Mouse (Mus musculus) heart, embryonic 13.5 days (tissue): ENCODE data around the gene Sec1. TPM values are rescaled to one million over a fixed set of nuclear protein-coding genes. Genes with fewer than 3 reads are reported as not detected.
A peak's percentile ranks its signal among the peaks of the same experiment; 100 is the strongest.

ENCODE experiments used
- ATAC-seq: fragments of 200-750 bp; cut with Nextera tagmentation; 2 replicates; pipeline ENCODE4 v1.8.0; 2017; ENCODE audit warnings: moderate TSS enrichment; ENCODE audit not compliant: insufficient number of reproducible peaks, low FRiP score, low TSS enrichment; ENCODE audit errors: extremely low read depth
- H3K27ac ChIP-seq: fragments of 300-500 bp; sonication (generic); replicated peaks from 2 replicates; pipeline ENCODE4 v1.5.1; 2015; ENCODE audit warnings: moderate library complexity, mild to moderate bottlenecking, inconsistent platforms
- H3K27me3 ChIP-seq: fragments of 300-500 bp; sonication (generic); replicated peaks from 2 replicates; pipeline ENCODE4 v1.6.1; 2015; ENCODE audit warnings: mild to moderate bottlenecking, inconsistent platforms
- H3K36me3 ChIP-seq: fragments of 300-500 bp; sonication (generic); 2 replicates; pipeline ENCODE4 v1.6.1; 2015; ENCODE audit warnings: mild to moderate bottlenecking, inconsistent platforms
- H3K4me1 ChIP-seq: fragments of 300-500 bp; sonication (generic); 2 replicates; pipeline ENCODE4 v1.6.1; 2015; ENCODE audit warnings: inconsistent platforms
- H3K4me2 ChIP-seq: fragments of 300-500 bp; sonication (generic); 2 replicates; pipeline ENCODE4 v1.6.1; 2015; ENCODE audit warnings: inconsistent platforms, mild to moderate bottlenecking, moderate library complexity
- H3K4me3 ChIP-seq: fragments of 300-500 bp; sonication (generic); 2 replicates; pipeline ENCODE4 v1.5.1; 2015; ENCODE audit warnings: moderate library complexity, mild to moderate bottlenecking, inconsistent platforms
- H3K9ac ChIP-seq: fragments of 300-500 bp; sonication (generic); 2 replicates; pipeline ENCODE4 v1.6.1; 2015; ENCODE audit warnings: inconsistent platforms, mild to moderate bottlenecking, moderate library complexity
- H3K9me3 ChIP-seq: fragments of 300-500 bp; sonication (generic); 2 replicates; pipeline ENCODE4 v1.6.1; 2016; ENCODE audit warnings: inconsistent platforms
- WGBS: fragments of 180-500 bp; shearing (Covaris S2); methylation state at CpG from one replicate; pipeline ENCODE4 v1.1.7; 2015; ENCODE audit warnings: mixed read lengths; 5-methylcytosine and 5-hydroxymethylcytosine counted together
- polyA plus RNA-seq: library from polyadenylated mRNA; unstranded; fragments of >200 nt; fragmentation: Nextera tagmentation; extraction: Ambion mirVana; gene quantifications from 2 replicates; pipeline ENCODE4 v1.2.1, GENCODE M21; 2015

Gene Sec1
- polyA plus RNA-seq, 1 experiment from 2014 or later = 0.29 TPM

DNA sequence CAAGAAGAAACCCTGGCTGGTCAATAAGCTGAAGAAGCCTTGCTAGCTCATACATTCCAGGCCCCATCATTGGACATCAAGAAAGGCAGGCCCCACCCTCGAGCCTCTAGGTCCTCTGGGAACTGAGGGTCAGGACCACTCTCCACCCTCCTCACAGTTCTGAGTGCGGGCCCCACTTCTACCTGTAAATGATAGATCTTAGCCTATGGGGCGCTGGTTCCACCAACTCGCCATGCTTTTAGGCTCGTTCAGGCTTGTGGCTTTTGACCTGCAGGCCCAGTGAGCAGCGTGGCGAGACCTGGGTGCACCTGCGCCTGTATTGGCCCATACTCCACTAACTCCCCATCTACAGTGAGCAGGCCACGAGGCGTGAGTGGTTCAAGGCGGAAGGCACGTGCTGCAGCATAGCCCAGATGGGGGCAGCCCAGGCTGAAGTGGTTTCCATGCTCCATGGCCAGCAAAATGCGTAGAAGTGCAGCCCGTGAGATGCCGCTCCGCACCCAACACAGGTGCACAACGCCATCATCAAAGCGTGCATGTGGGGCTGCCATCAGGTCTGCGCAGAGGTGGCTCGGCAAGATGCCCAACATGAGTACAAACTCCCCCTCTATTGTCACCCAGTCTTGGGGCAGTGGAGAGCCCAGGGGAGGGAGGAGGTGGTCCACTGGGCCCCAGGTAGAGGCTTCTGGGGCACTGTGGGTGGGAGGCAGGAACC, 16.4 kb upstream of the Sec1 start:
- 89% methylated on average over 20 of the region's 20 CpGs for WGBS
- Histone ChIP-seq H3K9me3 (no peaks in the 10 kb centered on the region), H3K27me3 (no peaks in the 10 kb centered on the region), H3K36me3 (peaks cover 41% of the 10 kb centered on the region), H3K4me1 (peaks cover 51% of the 10 kb centered on the region), H3K4me2 (no peak overlapping the region), H3K27ac (no peak overlapping the region), H3K4me3 (no peak overlapping the region), H3K9ac (no peak overlapping the region)
- no peak for ATAC-seq

DNA sequence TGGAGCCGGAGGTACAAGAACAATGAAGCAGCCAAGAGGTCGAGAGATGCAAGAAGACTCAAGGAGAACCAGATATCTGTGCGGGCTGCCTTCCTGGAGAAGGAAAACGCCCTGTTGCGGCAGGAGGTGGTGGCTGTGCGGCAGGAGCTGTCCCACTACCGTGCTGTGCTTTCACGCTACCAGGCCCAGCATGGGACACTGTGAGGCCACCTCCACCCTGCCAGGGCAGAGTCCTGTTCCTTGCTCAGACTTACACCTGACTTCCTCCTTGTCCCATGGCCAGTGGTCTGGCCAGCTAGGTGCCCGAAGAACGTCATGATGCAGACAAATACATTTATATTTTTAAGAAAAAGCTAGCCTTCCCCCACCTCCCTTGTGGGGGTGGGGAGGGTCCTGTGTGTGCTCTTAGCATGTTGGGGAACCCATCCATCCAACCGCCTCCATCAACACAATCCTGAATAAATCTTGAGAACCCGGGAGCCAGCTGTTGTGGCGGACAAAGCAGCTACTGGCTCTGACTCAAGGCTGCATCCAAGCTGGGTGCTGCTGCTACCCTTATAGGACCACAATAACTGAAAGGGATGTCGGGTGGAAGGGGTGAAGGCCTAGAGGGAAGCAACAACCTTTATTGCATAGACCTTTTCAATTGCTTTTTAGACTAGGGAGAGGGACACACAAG, 15.6 kb upstream of the Sec1 start:
- Histone ChIP-seq H3K4me1 (peaks cover 52% of the 10 kb centered on the region), H3K27me3 (no peaks in the 10 kb centered on the region), H3K4me2 (no peak overlapping the region), H3K9me3 (no peaks in the 10 kb centered on the region), H3K27ac (no peak overlapping the region), H3K4me3 (no peak overlapping the region), H3K36me3 (peaks cover 41% of the 10 kb centered on the region), H3K9ac (no peak overlapping the region)
- WGBS = 76% methylated on average over 14 of the region's 14 CpGs
- ATAC-seq = no peak

DNA sequence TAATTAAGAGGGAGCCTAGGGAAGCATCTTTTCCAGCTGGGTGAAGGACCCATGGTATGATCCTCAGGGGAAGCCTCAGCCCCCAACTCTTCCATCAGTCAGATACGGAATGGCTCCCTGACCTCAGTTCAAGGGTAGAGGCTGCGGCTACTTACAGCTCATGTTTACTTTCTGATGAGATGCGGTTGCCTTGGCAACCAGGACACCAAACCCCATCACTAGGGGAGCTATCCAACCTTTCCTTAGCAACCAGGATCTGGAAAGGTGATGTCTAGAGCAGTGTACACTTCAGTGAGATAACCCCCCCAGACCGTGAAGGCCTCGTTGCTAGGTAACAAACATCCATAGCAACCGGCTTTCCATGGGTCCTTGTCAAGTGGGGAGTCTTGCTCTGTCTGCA, 14.8 kb upstream of the Sec1 start:
- WGBS = 43% methylated on average over 6 of the region's 6 CpGs
- no peak overlapping the region for H3K4me3 ChIP-seq
- H3K36me3 ChIP-seq = peaks cover 41% of the 10 kb centered on the region
- ATAC-seq = no peak
- no peak overlapping the region for H3K9ac ChIP-seq
- H3K27me3 ChIP-seq = no peaks in the 10 kb centered on the region
- no peak overlapping the region for H3K27ac ChIP-seq
- no peak overlapping the region for H3K4me2 ChIP-seq
- peaks cover 46% of the 10 kb centered on the region for H3K4me1 ChIP-seq
- no peaks in the 10 kb centered on the region for H3K9me3 ChIP-seq

DNA sequence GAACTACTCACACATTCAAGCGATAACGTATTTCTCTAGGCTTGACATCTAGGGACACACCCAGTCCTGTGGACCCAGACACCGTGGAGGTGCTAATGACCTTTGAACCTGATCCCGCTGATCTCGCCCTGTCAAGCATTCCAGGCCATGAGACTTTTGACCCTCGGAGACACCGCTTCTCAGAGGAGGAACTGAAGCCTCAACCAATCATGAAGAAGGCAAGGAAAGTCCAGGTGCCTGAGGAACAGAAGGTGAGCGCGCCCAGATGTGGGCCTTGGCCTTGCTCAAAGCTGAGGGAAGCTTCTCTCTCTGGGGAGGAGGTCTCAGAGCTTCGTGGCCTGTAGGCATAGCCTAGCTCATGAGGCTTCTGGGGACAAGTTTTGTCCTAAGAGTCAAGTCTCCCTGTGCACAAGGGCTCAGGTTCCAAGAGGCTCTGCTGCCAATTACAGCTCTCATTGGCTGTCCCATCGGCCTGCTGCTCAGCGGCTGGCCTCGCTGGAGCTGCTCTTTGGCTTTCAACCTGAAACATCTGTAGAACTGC, 14.1 kb upstream of the Sec1 start:
- peaks cover 52% of the 10 kb centered on the region for H3K4me1 ChIP-seq
- H3K4me2 ChIP-seq = peak overlapping the region; percentile 99
- H3K9ac ChIP-seq = peak overlapping the region; percentile 60
- no peaks in the 10 kb centered on the region for H3K27me3 ChIP-seq
- WGBS = 43% methylated on average over 13 of the region's 13 CpGs
- no peaks in the 10 kb centered on the region for H3K9me3 ChIP-seq
- H3K27ac ChIP-seq = 0 out of 2 replicates have a peak overlapping the region, but pooled peaks have one; percentile 92
- H3K4me3 ChIP-seq = peak overlapping the region; percentile 82
- peaks cover 38% of the 10 kb centered on the region for H3K36me3 ChIP-seq
- no peak for ATAC-seq

DNA sequence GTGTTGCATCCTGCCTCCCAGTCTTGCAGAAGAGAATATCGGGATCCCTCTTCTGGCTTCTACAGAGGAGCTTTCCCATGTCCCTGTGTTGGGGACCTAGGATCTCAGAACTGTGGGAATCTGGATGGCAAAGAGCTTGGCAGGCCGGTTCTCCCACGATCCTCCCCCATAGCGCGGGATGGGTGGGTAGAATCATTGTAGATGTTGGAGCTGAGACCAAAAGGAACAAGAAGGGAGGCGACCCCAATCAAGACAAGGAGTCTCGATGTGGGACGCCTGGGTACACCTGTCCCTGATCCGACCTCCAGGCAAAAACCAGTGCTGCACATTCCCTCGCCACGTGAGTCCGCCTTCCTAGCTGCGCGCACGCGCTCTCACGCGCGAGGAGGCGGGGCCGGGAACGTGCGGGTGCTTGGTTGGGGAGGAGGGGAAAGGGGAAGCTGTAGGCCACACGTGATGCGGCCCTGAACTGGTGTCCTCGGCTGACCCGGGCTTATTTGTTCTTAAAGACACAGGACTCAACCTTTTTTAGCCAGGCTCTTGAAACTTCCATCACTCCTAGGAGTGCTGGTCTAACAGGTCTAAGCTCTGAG, 13.3 kb upstream of the Sec1 start:
- no peaks in the 10 kb centered on the region for H3K9me3 ChIP-seq
- H3K27me3 ChIP-seq = no peaks in the 10 kb centered on the region
- H3K9ac ChIP-seq = peak overlapping the region; percentile 91
- H3K4me2 ChIP-seq = peak overlapping the region; percentile 99
- peak overlapping the region; percentile 92 for H3K27ac ChIP-seq
- H3K4me3 ChIP-seq = peak overlapping the region; percentile 82
- peaks cover 30% of the 10 kb centered on the region for H3K36me3 ChIP-seq
- 0 out of 2 replicates have a peak, but pooled peaks have one; percentile 20 for ATAC-seq
- under 1% methylated on average over 27 of the region's 27 CpGs for WGBS
- H3K4me1 ChIP-seq = peaks cover 53% of the 10 kb centered on the region

DNA sequence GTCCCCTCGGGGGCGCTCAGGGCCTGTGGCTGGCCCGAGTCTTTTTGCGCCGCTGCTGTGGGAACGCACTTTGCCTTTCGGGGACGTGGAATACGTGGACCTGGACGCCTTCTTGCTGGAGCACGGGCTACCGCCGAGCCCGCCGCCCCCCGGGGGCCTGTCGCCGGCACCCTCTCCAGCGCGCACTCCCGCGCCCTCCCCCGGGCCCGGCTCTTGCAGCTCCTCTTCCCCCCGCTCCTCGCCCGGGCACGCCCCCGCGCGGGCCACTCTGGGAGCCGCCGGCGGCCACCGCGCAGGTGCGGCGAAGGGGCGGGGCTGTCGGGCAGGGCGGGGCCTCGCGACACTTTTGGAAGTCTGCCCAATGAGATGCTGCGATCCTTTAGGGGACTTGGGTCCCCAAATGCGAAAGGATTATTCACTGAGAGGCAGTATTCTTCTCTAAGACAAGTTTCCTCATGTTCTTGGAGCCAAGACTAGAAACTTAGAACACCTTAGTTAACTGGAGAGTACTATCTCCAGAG, 12.6 kb upstream of the Sec1 start:
- Histone ChIP-seq H3K36me3 (peaks cover 23% of the 10 kb centered on the region), H3K27me3 (no peaks in the 10 kb centered on the region), H3K4me1 (peaks cover 53% of the 10 kb centered on the region), H3K9ac (peak overlapping the region; percentile 91), H3K27ac (peak overlapping the region; percentile 92), H3K4me3 (peak overlapping the region; percentile 82), H3K4me2 (peak overlapping the region; percentile 99), H3K9me3 (no peaks in the 10 kb centered on the region)
- WGBS = 1% methylated on average over 44 of the region's 45 CpGs
- ATAC-seq = no peak

DNA sequence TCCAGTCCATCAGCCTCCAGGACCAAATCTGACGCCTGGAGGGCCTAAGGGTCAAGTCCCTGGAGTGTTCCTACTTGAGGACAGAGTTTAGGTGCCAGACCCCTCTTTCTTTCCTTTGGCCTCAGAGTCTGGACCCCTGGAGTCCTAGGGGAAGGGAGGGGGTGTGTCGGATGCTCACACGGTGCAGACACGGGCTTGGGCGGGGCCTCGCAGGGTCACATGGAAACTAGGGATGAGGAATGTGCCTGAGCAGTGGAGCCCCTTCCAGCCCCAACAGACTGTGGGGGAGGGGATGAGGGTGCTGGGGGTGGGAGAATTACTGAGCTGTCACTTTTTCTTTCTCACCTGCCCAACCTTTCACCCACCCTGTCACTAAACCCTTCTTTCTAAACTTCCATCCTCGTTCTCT, 11.7 kb upstream of the Sec1 start:
- Histone ChIP-seq H3K4me3 (peak overlapping the region; percentile 82), H3K36me3 (peaks cover 14% of the 10 kb centered on the region), H3K27ac (peak overlapping the region; percentile 92), H3K9me3 (no peaks in the 10 kb centered on the region), H3K4me2 (peak overlapping the region; percentile 99), H3K27me3 (peaks cover 9% of the 10 kb centered on the region), H3K4me1 (peaks cover 60% of the 10 kb centered on the region), H3K9ac (peak overlapping the region; percentile 91)
- ATAC-seq = peak; percentile 11; the same call in 1 of the 2 replicates
- WGBS = 0% methylated on average over 7 of the region's 7 CpGs

DNA sequence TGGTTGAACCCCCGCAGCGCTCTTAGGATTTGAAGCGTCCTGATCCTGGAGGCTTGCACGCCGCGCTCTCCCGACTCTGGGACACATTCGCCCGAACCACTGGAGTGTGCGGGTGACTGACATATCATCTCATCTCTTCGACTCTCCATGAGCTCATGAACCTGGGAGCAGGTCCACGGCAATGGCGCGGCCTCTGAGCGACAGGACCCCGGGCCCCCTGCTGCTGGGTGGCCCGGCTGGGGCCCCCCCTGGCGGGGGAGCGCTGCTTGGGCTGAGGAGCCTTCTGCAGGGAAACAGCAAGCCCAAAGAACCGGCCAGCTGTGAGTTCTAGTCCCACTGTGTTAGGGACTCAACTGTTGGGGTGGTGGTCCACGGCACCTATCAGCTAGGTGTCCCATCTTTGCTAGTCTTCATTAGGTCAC, 11.3 kb upstream of the Sec1 start:
- Histone ChIP-seq H3K36me3 (peaks cover 10% of the 10 kb centered on the region), H3K4me1 (peaks cover 64% of the 10 kb centered on the region), H3K9ac (peak overlapping the region; percentile 91), H3K9me3 (no peaks in the 10 kb centered on the region), H3K4me2 (peak overlapping the region; percentile 99), H3K4me3 (peak overlapping the region; percentile 82), H3K27ac (peak overlapping the region; percentile 92), H3K27me3 (peaks cover 12% of the 10 kb centered on the region)
- WGBS = under 1% methylated on average over 21 of the region's 21 CpGs
- ATAC-seq = no peak

DNA sequence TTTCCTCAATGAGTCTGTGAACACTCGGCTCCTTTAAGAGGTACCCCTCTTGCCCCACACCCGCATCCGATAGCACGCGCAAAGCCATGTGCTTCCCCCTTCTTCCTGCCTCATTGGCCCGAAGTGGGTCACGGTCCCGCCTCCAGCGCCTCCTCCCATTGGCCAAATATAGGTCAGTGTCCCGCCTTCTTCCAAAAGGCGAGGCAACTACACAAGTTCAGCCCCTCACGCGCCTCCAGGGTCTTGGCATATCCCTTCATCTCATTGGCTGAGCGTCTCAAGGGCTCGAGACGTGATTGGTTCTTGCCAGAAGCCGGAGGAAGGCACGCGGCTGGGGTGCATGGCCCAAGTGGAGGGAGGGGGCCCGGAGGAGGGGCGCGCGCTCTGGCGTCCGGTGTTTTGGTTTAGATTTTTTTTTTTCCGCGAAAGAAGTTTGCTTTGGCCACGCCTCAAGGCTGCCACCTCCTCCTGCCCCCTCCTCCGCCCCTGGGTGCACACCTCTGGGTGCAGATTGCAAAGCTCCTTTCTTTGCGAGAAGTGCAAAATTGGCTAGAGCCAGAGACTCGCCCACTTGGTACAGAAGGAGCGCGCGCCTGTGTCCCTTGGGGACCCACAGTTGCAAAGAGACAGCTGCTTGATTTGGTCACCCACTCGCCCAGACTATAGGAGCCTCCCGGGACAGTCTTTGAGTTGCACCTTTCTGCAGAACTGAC, 10.7 kb upstream of the Sec1 start, which contains the start of gene Dbp:
Dbp (plus strand) TSS at position 359 of the 713 bp plus-strand sequence.
- WGBS = under 1% methylated on average over 36 of the region's 36 CpGs
- peak; percentile 79 for ATAC-seq

DNA sequence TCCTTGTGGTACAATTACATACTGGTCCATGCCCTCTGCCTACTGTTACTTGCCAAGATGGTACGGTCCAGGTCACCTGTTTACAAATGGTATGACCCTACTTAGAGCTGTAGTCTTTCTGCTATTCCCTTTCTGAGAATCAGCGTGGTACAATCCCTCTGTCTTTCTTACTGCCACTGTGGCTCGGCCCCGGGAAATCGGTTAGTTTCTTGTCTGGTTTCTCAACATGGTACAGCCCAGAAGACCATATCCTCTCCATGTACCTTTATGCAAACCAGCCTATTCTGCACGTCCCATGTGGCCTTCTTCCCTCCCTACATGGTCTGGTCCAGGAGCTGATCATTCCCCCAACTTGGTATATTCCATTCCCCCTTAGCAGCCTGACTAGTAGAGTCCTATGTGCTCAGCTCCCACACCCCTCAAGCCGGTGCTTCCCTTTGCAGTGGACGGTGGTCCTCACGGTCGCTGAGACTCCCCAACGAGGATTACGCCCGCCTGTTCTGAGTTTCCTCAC, 9.9 kb upstream of the Sec1 start:
- 0 out of 2 replicates have a peak, but pooled peaks have one; percentile 6 for ATAC-seq
- Histone ChIP-seq H3K4me2 (peak overlapping the region; percentile 99), H3K27me3 (peaks cover 25% of the 10 kb centered on the region), H3K9ac (peak overlapping the region; percentile 83), H3K9me3 (no peaks in the 10 kb centered on the region), H3K4me3 (peak overlapping the region; percentile 82), H3K36me3 (no peaks in the 10 kb centered on the region), H3K27ac (peak overlapping the region; percentile 86), H3K4me1 (peaks cover 73% of the 10 kb centered on the region)
- under 1% methylated on average over 13 of the region's 13 CpGs for WGBS

More for the DNA sequence above, 10.7 kb upstream of the Sec1 start, which contains the start of gene Dbp:
- Histone ChIP-seq H3K27me3 (peaks cover 18% of the 10 kb centered on the region), H3K9ac (peak within 1 kb of the TSS; percentile 91), H3K9me3 (no peaks in the 10 kb centered on the region), H3K36me3 (peaks cover 4% of the 10 kb centered on the region), H3K4me2 (peak within 1 kb of the TSS; percentile 99), H3K4me3 (peak within 1 kb of the TSS; percentile 82), H3K27ac (peak within 1 kb of the TSS; percentile 92), H3K4me1 (peaks cover 69% of the 10 kb centered on the region)
